Mouse (Mus musculus) cortical plate, adult 2 months (tissue): ENCODE results near the gene Gm20777. TPM values are rescaled to one million over a fixed set of nuclear protein-coding genes. Genes with fewer than 3 reads are reported as not detected.
"Not testable (repeated sequence)": the region's sequence is repeated elsewhere in the genome, so short reads cannot be mapped to it uniquely, and the experiment has no call there.

ENCODE experiments used
- H3K27ac ChIP-seq: fragments of 200-500 bp; 2 replicates; pipeline ENCODE4 v1.5.1; 2012; ENCODE audit warnings: low read length, control low read depth, inconsistent platforms; ENCODE audit not compliant: insufficient read depth
- H3K4me1 ChIP-seq: fragments of 200-500 bp; 2 replicates; pipeline ENCODE4 v1.6.1; 2011; ENCODE audit warnings: low read length; ENCODE audit not compliant: control insufficient read depth, insufficient read depth
- H3K4me3 ChIP-seq: fragments of 200-500 bp; 2 replicates; pipeline ENCODE4 v1.5.1; 2011; ENCODE audit warnings: mild to moderate bottlenecking, low read length, control low read depth; ENCODE audit not compliant: insufficient read depth
- polyA plus RNA-seq: library from polyadenylated mRNA; depleted of rRNA; stranded (reverse); fragments of >200 nt; gene quantifications from 2 replicates; pipeline ENCODE4 v1.2.3, GENCODE M21; 2012; rRNA removed

Gm20777 gene
- not detected in 2 replicates for polyA plus RNA-seq

DNA sequence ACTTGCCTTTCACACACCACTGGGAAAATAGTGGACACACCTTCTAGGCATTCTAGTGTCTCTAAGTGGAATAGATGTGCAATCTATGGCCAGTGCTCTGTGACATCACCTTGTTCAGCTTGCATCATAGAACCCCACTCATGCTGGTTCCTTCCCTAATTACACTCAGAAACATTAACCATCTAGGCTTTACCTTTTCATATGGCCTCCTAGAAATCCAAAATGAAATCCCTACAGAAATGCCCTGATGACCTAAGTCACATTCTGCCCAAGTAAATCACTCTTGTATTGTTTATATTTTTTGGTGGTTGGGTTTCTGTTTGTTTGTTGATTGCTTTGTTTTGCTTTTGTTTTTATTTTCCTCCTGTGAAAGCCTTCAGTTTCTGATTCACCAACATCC is at the start of gene Gm20777:
Gene Gm20777 (minus strand): TSS at position 101 of the 400 bp plus-strand sequence.
- H3K27ac ChIP-seq, H3K4me3 ChIP-seq, H3K4me1 ChIP-seq: not testable (repeated sequence)

DNA sequence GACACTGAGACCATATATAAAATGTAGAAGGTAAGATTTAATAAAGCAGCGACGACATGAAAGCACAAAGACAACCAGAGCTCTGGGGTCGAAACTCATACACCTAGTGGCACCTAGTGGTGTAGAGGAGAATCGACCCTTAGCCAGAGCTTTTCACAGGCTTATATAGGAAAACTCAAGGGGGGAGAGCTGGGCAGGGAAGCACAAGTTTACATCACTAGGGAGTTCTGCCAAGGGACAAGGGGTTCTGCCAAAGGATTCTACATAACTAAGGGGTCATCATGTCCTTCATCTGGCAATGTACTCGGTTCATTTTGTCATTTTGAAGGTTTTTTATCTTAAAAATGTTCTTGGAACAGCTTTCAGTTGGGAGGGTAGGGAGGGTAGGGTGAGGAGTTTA is 42.7 kb downstream of the Gm20777 start:
- not testable (repeated sequence) for H3K4me1 ChIP-seq, H3K4me3 ChIP-seq, H3K27ac ChIP-seq

DNA sequence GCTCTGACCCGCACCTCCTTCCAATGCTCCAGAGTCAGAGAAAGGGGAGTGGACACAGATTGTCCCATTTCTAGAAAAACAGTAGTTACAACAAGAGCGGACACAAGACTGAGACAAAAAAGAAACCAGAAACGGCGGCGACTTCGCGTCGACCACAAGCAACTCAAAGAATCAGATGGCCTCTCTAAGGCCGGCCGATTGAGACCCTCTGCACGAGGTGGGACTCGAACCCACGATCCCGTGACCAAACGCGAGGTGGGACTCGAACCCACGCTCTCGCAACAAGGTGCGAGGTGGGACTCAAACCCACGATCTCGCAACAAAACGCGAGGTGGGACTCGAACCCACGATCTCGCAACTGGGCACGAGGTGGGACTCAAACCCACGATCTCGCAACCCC is 43.5 kb downstream of the Gm20777 start:
- not testable (repeated sequence) for H3K4me1 ChIP-seq

DNA sequence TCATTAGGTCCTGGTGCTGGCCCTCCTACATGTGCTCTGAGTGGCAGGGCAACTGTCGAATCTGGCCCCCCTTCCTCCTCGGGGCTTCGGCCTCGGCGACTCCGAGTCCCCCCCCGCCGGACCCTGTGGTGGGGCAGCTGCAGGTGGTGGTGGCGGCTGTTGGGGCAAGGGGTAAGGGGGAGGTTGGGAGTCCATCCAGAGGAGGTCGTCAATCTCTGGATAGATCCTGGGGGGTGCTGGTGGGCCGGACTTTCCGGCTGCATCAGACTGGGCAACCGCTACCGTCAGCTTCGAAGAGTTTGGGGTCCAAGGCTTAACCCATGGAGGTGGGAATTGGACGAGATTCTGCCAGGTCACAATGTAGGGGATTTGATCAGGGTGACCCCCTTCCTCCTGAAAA is 44.0 kb downstream of the Gm20777 start:
- not testable (repeated sequence) for H3K27ac ChIP-seq, H3K4me1 ChIP-seq, H3K4me3 ChIP-seq

More for the DNA sequence above, 43.5 kb downstream of the Gm20777 start:
- not testable (repeated sequence) for H3K27ac ChIP-seq, H3K4me3 ChIP-seq

DNA sequence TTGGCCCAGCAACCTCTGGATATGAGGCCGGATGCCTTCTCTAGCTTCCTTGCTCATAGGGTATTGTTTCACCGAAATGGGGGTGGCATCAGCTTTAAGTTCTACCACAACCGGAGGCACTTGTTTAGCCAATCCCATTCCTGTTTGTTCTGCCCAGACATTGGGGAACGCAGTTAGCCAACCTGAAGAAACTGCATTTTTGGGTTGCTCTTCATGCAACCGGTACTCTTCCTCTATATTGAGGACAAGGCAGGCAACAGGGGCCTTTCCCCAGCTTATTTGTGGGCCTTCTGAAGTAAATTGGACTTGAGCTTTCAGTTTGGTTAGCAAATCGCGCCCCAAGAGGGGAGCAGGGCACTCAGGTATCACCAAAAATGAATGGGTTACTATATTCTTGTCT is 45.6 kb downstream of the Gm20777 start:
- H3K4me3 ChIP-seq, H3K4me1 ChIP-seq, H3K27ac ChIP-seq: not testable (repeated sequence)

Other genes with a start within 250 kb of the Gm20777 start
- not detected in 2 replicates for gene Gm20737, start 216.4 kb downstream of the Gm20777 start, polyA plus RNA-seq
- gene Gm21775, start 199.0 kb downstream of the Gm20777 start, polyA plus RNA-seq = not detected in 2 replicates
- gene Gm21900, start 136.1 kb downstream of the Gm20777 start, polyA plus RNA-seq = not detected in 2 replicates